Mouse (Mus musculus) lung, postnatal 0 days (tissue): ENCODE measurements around the gene Ak6.

Experiments
- CTCF ChIP-seq: IDR thresholded peaks from 2 replicates; pipeline ENCODE4 v1.5.1; 2016; ENCODE audit warnings: antibody characterized with exemption, mild to moderate bottlenecking
- EP300 ChIP-seq: IDR thresholded peaks from 2 replicates; pipeline ENCODE4 v1.6.1; 2016; ENCODE audit warnings: antibody characterized with exemption, mild to moderate bottlenecking, control low read depth

GRCm38 (mm10) chr13:100675936-100676635, 25.3 kb downstream of the Ak6 start:
- no peak for TF ChIP-seq CTCF
- no peak for TF ChIP-seq EP300
